Mouse (Mus musculus) C2C12 (cell line): Measurements from ENCODE around the gene Hpse2. TPM values are rescaled to one million over a fixed set of nuclear protein-coding genes. Genes with fewer than 3 reads are reported as not detected.

Experiments
- H3K27me3 ChIP-seq: one replicate; pipeline ENCODE4 v1.6.1; 2011; ENCODE audit not compliant: control insufficient read depth, insufficient read depth, insufficient read length
- H3K36me3 ChIP-seq: one replicate; pipeline ENCODE4 v1.6.1; 2011; ENCODE audit not compliant: control insufficient read depth, insufficient read depth
- H3K4me3 ChIP-seq: one replicate; pipeline ENCODE4 v1.5.1; 2011; ENCODE audit warnings: mild to moderate bottlenecking, control low read depth; ENCODE audit not compliant: poor library complexity, insufficient read depth, severe bottlenecking
- H3K79me2 ChIP-seq: one replicate; pipeline ENCODE4 v1.6.1; 2011; ENCODE audit not compliant: control insufficient read depth, insufficient read depth
- H3K79me3 ChIP-seq: one replicate; pipeline ENCODE4 v1.6.1; 2011; ENCODE audit warnings: low read depth, control low read depth
- H3ac ChIP-seq: one replicate; pipeline ENCODE3; 2011; ENCODE audit warnings: low read depth; ENCODE audit not compliant: control insufficient read depth, insufficient read length
- CEBPB ChIP-seq: IDR thresholded peaks from one replicate; pipeline ENCODE4 v1.6.1; 2011; ENCODE audit warnings: low read depth, mild to moderate bottlenecking, control low read depth, moderate library complexity
- CTCF ChIP-seq: IDR thresholded peaks from one replicate; pipeline ENCODE4 v1.5.1; 2011; ENCODE audit not compliant: control insufficient read depth, insufficient read depth, insufficient read length
- FOSL1 ChIP-seq: IDR thresholded peaks from one replicate; pipeline ENCODE4 v1.8.0; 2011; ENCODE audit warnings: mild to moderate bottlenecking, low read length; ENCODE audit not compliant: poor library complexity, insufficient read depth, severe bottlenecking
- MAX ChIP-seq: IDR thresholded peaks from one replicate; pipeline ENCODE4 v1.6.1; 2011; ENCODE audit warnings: mild to moderate bottlenecking, control low read depth
- MYOD1 ChIP-seq: IDR thresholded peaks from one replicate; pipeline ENCODE4 v1.6.1; 2011; ENCODE audit warnings: low read depth; ENCODE audit not compliant: control insufficient read depth, insufficient read length
- MYOG ChIP-seq: IDR thresholded peaks from one replicate; pipeline ENCODE4 v1.6.1; 2011; ENCODE audit not compliant: control insufficient read depth, insufficient read length; ENCODE audit errors: extremely low read depth
- USF1 ChIP-seq: IDR thresholded peaks from one replicate; pipeline ENCODE4 v1.6.1; 2011; ENCODE audit warnings: low read depth, mild to moderate bottlenecking, control low read depth, moderate library complexity
- polyA plus RNA-seq: library from polyadenylated mRNA; unstranded; fragments of >200 nt; fragmentation: generic; extraction: Trizol; gene quantifications from one replicate; pipeline ENCODE4 v1.2.1, GENCODE M21; 2012; ENCODE audit warnings: missing spikeins

Hpse2 gene
- polyA plus RNA-seq, 1 experiment: not detected

DNA sequence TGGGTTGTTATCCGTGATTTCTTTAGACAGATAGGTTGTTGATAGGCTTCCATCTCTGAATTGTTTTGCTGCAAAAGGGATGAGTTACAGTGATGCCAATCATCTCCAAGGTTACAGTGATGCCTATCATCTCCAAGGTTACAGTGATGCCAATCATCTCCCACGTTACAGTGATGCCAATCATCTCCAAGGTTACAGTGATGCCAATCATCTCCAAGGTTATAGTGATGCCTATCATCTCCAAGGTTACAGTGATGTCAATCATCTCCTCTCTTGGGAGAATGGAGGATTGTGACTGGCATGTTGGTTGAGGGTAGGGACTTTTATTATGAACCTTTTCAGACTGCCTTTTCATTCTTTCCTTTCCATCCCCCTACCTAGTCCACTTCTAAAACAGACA, 570.4 kb downstream of the Hpse2 start:
- Histone ChIP-seq H3K79me2 (no peaks in the 10 kb centered on the region), H3K36me3 (no peaks in the 10 kb centered on the region), H3K4me3 (no peak overlapping the region), H3K27me3 (no peaks in the 10 kb centered on the region), H3K79me3 (no peaks in the 10 kb centered on the region), H3ac (no peak overlapping the region)
- TF ChIP-seq CEBPB (no peak), MYOD1 (no peak), MAX (no peak), MYOG (no peak), CTCF (no peak), USF1 (no peak)

DNA sequence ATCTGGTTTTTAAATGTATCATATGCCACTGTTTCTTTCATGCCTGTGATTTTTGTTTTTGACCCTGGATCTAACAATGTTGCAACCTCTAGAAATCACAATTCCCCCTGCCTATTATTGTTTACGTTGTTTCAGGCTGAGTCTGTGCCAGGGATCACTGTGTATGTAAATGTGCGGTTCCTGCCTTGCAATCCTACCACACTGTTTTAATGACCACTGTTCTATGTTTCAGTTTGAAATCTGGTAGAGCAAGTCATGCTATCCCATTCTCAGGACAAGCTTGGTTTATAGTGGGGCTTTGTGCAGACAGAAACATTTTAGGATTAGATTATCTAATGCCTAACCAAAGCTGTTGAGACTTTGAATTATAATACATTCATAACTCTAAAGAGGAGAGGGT, 571.9 kb downstream of the Hpse2 start:
- Histone ChIP-seq H3K4me3 (no peak overlapping the region), H3K36me3 (no peaks in the 10 kb centered on the region), H3K79me2 (no peaks in the 10 kb centered on the region), H3ac (no peak overlapping the region), H3K79me3 (no peaks in the 10 kb centered on the region), H3K27me3 (no peaks in the 10 kb centered on the region)
- TF ChIP-seq MYOD1 (no peak), MYOG (no peak), MAX (no peak), USF1 (no peak), CTCF (no peak), CEBPB (no peak), FOSL1 (no peak)

DNA sequence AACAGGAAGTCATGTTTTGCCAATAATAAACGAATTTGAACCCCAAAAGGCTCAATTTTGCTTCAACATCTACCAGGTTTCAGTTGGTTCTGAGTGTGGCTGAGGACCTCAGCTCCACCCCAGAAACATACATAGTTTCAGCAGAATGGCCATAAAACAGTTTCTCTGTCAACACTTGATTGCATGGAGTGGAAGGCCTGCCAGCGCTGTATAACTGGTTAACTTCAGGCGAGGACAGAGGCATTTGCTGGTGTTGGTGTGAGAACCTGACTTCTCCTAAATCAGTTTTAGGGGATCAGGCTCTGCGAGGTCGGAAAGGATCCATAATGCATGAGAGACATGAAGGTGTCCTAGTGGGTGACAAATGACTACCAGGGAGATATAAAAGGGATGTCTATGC, 578.0 kb downstream of the Hpse2 start:
- TF ChIP-seq CTCF (no peak), MYOG (no peak), CEBPB (no peak), MAX (no peak)
- no peak overlapping the region for H3ac ChIP-seq
- no peaks in the 10 kb centered on the region for H3K79me3 ChIP-seq
- no peaks in the 10 kb centered on the region for H3K36me3 ChIP-seq
- no peak overlapping the region for H3K4me3 ChIP-seq
- no peaks in the 10 kb centered on the region for H3K79me2 ChIP-seq
- H3K27me3 ChIP-seq: peaks cover 8% of the 10 kb centered on the region

DNA sequence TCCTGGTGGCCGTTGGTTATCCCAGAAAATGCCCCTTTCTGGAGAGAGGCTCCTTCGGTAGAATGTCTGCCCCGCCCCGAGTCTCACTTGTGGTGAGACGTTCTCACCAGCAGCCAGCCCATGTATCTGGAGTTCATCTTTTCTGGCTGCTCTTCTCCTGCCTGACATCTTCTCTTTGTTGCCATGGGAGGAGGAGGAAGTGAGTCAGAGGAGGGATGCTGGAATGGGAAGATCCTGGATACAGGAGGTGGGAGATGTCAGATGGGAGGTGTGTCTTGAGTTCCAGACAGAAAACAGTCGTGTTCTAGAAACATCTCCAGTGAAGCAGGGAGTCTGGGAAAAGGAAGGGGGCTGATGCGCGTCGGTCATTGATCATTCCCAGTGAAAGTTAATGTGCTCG, 578.7 kb downstream of the Hpse2 start:
- Histone ChIP-seq H3K36me3 (no peaks in the 10 kb centered on the region), H3K79me2 (no peaks in the 10 kb centered on the region), H3ac (no peak overlapping the region), H3K79me3 (no peaks in the 10 kb centered on the region), H3K4me3 (no peak overlapping the region), H3K27me3 (peaks cover 8% of the 10 kb centered on the region)
- TF ChIP-seq USF1 (no peak), FOSL1 (no peak), CEBPB (no peak), MAX (no peak), CTCF (no peak), MYOD1 (no peak), MYOG (no peak)

DNA sequence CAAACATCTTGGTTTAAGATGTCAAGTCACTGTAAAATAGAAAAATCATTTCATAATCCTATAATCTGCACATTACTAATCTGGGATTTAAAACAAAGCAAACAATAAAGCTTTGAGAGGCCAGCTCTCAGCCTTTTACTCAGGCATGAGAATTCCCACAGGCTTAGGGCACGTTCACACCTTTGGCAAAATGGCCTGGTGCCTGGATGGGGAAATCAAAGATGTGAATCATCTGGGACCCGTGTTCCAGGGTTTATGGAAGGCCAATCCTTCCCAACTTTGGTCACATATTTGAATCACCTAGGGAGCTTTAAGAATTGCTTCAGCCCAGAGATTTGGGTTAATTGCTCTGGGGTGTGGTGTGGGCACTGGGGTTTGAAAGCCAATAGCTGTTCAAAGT, 590.3 kb downstream of the Hpse2 start:
- no peak overlapping the region for H3ac ChIP-seq
- no peaks in the 10 kb centered on the region for H3K79me3 ChIP-seq
- TF ChIP-seq USF1: no peak
- no peak for TF ChIP-seq MAX
- TF ChIP-seq MYOG: no peak
- no peak overlapping the region for H3K4me3 ChIP-seq
- no peaks in the 10 kb centered on the region for H3K79me2 ChIP-seq
- no peaks in the 10 kb centered on the region for H3K36me3 ChIP-seq
- peaks cover 8% of the 10 kb centered on the region for H3K27me3 ChIP-seq

DNA sequence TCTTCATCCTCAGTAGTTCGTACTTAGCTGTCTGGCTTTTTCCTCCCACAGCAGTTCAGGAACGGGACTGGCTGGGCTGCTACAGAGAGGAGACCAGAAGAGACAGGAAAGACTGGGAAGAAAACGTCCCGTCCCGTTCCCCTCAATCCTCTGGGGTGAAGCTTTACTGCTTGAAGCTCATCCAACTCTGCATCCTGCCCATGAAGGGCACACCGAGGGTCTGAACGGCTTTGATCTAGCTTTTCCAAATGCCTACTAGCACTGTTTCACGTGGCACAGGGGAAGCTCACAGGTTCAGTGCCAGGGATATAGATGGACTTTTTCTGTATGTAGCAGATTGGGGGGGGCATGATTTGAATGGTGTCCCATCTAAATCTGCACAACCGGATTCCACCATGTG, 592.4 kb downstream of the Hpse2 start:
- TF ChIP-seq CTCF (no peak), MYOD1 (no peak), USF1 (no peak), MYOG (no peak), FOSL1 (no peak), CEBPB (no peak)
- Histone ChIP-seq H3K36me3 (no peaks in the 10 kb centered on the region), H3ac (no peak overlapping the region), H3K79me2 (no peaks in the 10 kb centered on the region), H3K4me3 (no peak overlapping the region), H3K27me3 (peaks cover 15% of the 10 kb centered on the region), H3K79me3 (no peaks in the 10 kb centered on the region)

DNA sequence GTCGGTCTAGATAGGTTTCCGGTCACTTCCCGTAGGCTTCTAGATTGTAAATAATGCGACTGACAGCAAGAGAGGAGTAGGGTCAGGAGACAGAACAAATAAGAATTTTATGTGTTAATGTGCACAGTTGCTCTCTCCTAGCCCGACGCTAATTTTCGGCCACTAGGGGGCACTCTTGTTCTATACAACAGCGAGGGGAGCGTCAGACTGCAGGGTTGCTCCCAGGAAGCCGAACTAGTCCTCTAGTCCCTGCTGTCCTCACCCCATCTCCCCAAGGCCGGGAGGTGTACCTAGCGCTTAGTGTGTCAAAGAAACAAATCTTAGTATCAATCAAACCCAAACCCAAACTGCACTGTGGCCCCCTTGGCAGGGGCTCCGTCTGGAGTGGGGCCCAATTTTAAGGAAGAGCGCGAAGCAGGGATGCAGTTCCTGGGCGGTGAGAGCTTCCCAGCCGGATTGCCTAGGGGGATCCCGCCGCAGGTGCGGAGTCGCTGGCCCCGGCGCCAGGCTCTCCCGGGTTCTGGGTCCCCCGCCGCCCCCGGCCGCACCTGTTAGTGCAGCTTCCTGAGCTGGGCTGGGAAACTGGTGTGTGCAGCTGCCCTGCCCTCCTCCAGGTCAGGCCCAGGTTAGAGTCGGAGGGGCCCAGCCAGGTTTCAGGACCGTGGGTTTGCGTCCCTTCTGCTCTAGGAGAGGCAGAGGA, 593.1 kb downstream of the Hpse2 start:
- no peaks in the 10 kb centered on the region for H3K79me3 ChIP-seq
- no peaks in the 10 kb centered on the region for H3K79me2 ChIP-seq
- H3K36me3 ChIP-seq: no peaks in the 10 kb centered on the region
- TF ChIP-seq CTCF (peak; percentile 52), MYOD1 (no peak)
- no peak overlapping the region for H3ac ChIP-seq
- no peak overlapping the region for H3K4me3 ChIP-seq
- peaks cover 21% of the 10 kb centered on the region for H3K27me3 ChIP-seq
